Mouse (Mus musculus): ENCODE results near the gene A730049H05Rik. TPM values are rescaled to one million over a fixed set of nuclear protein-coding genes. Genes with fewer than 3 reads are reported as not detected.

A730049H05Rik gene
- polyA plus RNA-seq, 1 experiment from 2014 or later: not detected

Other genes starting within 250 kb of the A730049H05Rik start
- gene Prickle2, start 110.3 kb upstream of the A730049H05Rik start, polyA plus RNA-seq (2016; fragmentation: Nextera tagmentation; extraction: Ambion mirVana): 9.4 and 11.7 TPM in 2 replicates
- not detected in 2 replicates for gene Gm15737, start 52.9 kb downstream of the A730049H05Rik start, polyA plus RNA-seq (2016; fragmentation: Nextera tagmentation; extraction: Ambion mirVana)
- 1.7 and 2.6 TPM in 2 replicates for gene Adamts9, start 127.0 kb downstream of the A730049H05Rik start, polyA plus RNA-seq (2016; fragmentation: Nextera tagmentation; extraction: Ambion mirVana)